Mouse (Mus musculus) midbrain, embryonic 15.5 days (tissue): Measurements from ENCODE around the gene Ufsp2. TPM values are rescaled to one million over a fixed set of nuclear protein-coding genes. Genes with fewer than 3 reads are reported as not detected.

Source experiments
- ATAC-seq: fragments of 200-750 bp; cut with Nextera tagmentation; replicated peaks from 2 replicates; pipeline ENCODE4 v1.8.0; 2017; ENCODE audit warnings: moderate TSS enrichment
- H3K27ac ChIP-seq: fragments of 300-500 bp; sonication (generic); 2 replicates; pipeline ENCODE4 v1.5.1; 2015; ENCODE audit warnings: mild to moderate bottlenecking, inconsistent platforms
- H3K27me3 ChIP-seq: fragments of 300-500 bp; sonication (generic); replicated peaks from 2 replicates; pipeline ENCODE4 v1.6.1; 2015; ENCODE audit warnings: inconsistent platforms
- H3K36me3 ChIP-seq: fragments of 300-500 bp; sonication (generic); replicated peaks from 2 replicates; pipeline ENCODE4 v1.6.1; 2015; ENCODE audit warnings: inconsistent platforms
- H3K4me1 ChIP-seq: fragments of 300-500 bp; sonication (generic); 2 replicates; pipeline ENCODE4 v1.6.1; 2015; ENCODE audit warnings: inconsistent platforms
- H3K4me2 ChIP-seq: fragments of 300-500 bp; sonication (generic); 2 replicates; pipeline ENCODE4 v1.6.1; 2015; ENCODE audit warnings: inconsistent platforms, mild to moderate bottlenecking, moderate library complexity
- H3K4me3 ChIP-seq: fragments of 300-500 bp; sonication (generic); 2 replicates; pipeline ENCODE4 v1.5.1; 2015; ENCODE audit warnings: mild to moderate bottlenecking, inconsistent platforms
- H3K9ac ChIP-seq: fragments of 300-500 bp; sonication (generic); 2 replicates; pipeline ENCODE4 v1.6.1; 2015; ENCODE audit warnings: mild to moderate bottlenecking, inconsistent platforms
- H3K9me3 ChIP-seq: fragments of 300-500 bp; sonication (generic); 2 replicates; pipeline ENCODE4 v1.6.1; 2016; ENCODE audit warnings: inconsistent platforms
- WGBS: fragments of 180-500 bp; shearing (Covaris S2); methylation state at CpG from one replicate; pipeline ENCODE4 v1.1.7; 2015; ENCODE audit warnings: mixed read lengths; 5-methylcytosine and 5-hydroxymethylcytosine counted together
- polyA plus RNA-seq: library from polyadenylated mRNA; unstranded; fragments of >200 nt; fragmentation: Nextera tagmentation; extraction: Ambion mirVana; gene quantifications from 2 replicates; pipeline ENCODE4 v1.2.1, GENCODE M21; 2015

The Ufsp2 gene
- polyA plus RNA-seq, 1 experiment from 2014 or later: 64.0 TPM

DNA sequence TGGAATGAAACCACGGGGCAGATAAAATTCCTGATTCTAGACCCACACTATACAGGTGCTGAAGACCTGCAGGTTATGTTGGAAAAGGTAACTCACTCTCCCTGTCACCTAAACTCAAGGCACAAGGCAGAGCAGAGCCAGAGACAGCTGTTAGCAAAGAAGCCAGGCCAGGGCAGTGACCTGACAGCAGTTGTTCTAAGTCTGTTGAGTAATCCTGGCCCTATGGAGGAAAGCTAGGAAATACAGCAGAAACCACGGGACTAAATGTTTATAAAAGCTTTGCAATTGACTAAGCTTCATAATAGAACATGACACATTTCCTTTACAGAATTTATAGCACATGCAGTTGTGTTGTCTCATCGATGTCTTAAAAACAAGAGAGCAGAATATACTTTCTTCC is 20.2 kb downstream of the Ufsp2 start:
- Histone ChIP-seq H3K27ac (no peak overlapping the region), H3K9me3 (no peaks in the 10 kb centered on the region), H3K36me3 (peaks cover 23% of the 10 kb centered on the region), H3K4me3 (no peak overlapping the region), H3K27me3 (no peaks in the 10 kb centered on the region), H3K4me2 (no peak overlapping the region), H3K4me1 (peaks cover 18% of the 10 kb centered on the region), H3K9ac (no peak overlapping the region)
- 92% methylated on average over 3 of the region's 3 CpGs for WGBS
- no peak for ATAC-seq

DNA sequence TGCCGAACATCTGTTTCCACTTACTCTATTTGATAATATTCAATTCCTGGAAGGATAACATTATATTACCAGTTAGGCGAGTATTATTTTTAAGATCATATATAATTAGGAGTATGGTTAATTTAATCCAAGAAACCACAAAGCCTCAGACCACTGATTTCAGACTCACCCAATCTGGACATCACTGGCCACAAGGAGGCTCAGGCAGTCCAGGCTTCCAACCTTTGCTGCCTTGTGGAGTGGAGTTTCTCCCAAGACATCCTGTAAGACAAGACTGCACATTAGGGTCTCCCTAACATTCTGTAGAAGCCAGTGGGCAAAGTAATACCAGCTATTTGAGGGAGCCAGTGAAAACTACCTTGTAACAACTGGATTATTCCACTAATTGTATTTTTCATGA is 22.9 kb downstream of the Ufsp2 start:
- Histone ChIP-seq H3K4me3 (no peak overlapping the region), H3K9ac (no peak overlapping the region), H3K27me3 (no peaks in the 10 kb centered on the region), H3K36me3 (peaks cover 23% of the 10 kb centered on the region), H3K4me2 (peak overlapping the region; percentile 67), H3K27ac (no peak overlapping the region), H3K9me3 (no peaks in the 10 kb centered on the region), H3K4me1 (peaks cover 22% of the 10 kb centered on the region)
- WGBS: 91% methylated on average over 2 of the region's 2 CpGs
- ATAC-seq: no peak

DNA sequence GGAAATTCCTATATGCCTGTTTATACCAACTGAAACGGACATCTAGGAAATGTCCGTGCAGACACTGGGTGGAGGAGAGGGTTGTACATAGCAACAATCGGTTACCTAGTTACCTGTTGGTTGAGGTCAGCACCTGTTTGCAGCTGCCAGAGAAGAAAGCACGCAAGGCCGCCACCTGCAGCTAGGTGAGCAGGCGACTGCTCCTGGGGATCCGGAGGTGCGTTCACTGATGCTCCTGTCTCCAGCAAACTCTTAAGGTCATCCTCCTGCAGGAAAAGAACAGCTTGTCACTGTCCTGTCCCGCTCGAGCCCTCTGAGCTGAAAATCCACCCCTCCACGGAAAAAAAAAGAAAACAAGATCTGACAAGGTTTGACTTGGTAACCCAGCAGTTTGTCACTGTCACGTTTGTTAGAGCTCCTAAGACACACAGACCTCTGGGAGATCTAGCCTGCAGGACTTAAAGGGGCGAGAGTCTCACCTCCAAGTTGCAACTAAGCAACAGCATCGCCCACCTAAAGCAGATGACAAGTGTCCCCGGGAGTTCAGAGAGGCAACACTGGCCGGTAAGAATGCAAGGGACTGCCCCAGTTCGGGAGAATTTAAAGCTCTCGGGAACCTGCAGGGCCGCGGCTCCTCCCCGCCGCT is 23.9 kb downstream of the Ufsp2 start, which contains the start of gene Lrp2bp:
Gene Lrp2bp (plus strand): TSS at position 166 of the 646 bp plus-strand sequence.
- Histone ChIP-seq H3K27ac (peak within 1 kb of the TSS; percentile 99), H3K4me1 (peaks cover 22% of the 10 kb centered on the region), H3K27me3 (no peaks in the 10 kb centered on the region), H3K9ac (peak within 1 kb of the TSS; percentile 66), H3K9me3 (no peaks in the 10 kb centered on the region), H3K4me2 (peak within 1 kb of the TSS; percentile 67), H3K36me3 (peaks cover 19% of the 10 kb centered on the region; the same call in 1 of the 2 replicates), H3K4me3 (peak within 1 kb of the TSS; percentile 52)
- WGBS: 1% methylated on average over 22 of the region's 22 CpGs
- ATAC-seq: peak; percentile 27

DNA sequence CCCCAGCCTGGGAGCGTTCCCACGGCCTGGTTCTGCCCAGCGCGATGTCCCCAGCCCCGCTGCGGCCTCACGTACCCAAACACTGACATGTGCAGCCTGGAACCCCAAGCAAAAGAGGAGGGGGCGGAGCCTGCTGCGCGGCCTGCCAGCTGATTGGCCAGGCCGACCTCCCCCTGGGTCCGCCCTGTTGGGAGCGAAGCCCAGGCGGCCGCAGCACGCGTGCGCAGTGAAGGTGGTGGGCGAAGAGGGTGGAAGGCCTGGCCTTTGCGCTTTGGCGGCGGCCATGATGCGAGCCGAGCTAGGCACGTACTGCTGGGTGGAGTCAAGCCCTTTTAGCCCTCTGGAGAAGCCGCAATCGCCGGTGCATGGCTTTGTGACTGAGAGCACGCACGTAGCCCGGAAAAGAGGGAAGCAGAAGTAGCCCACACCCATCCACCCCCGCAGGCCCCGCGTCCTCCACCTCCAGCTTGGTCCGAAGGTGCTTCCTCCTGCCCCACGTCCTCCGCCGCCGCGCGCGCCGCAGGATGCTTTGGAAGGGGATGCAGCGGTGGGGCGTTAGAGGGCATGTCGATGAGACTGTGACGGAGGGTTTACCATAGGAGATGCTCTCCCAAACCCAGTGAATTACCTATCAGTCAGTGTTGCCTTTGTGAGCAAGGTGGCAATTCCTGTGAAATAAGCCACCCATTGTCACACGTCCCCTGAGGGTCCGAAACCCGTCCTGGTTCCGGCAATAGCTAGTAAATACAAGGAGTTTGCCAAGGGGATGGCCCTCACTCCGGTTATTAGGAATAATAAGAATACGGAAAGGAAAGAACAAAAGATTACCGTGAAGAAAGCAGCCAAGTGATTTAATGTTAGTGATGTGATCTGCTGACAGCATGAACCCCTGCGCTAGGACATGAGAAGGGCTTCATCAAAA is 24.7 kb downstream of the Ufsp2 start:
- Histone ChIP-seq H3K36me3 (peaks cover 19% of the 10 kb centered on the region; the same call in 1 of the 2 replicates), H3K4me1 (peaks cover 22% of the 10 kb centered on the region), H3K9ac (peak overlapping the region; percentile 66), H3K27me3 (no peaks in the 10 kb centered on the region), H3K9me3 (no peaks in the 10 kb centered on the region), H3K4me3 (peak overlapping the region; percentile 52), H3K4me2 (peak overlapping the region; percentile 67), H3K27ac (peak overlapping the region; percentile 99)
- WGBS: 3% methylated on average over 55 of the region's 55 CpGs
- ATAC-seq: peak; percentile 99

DNA sequence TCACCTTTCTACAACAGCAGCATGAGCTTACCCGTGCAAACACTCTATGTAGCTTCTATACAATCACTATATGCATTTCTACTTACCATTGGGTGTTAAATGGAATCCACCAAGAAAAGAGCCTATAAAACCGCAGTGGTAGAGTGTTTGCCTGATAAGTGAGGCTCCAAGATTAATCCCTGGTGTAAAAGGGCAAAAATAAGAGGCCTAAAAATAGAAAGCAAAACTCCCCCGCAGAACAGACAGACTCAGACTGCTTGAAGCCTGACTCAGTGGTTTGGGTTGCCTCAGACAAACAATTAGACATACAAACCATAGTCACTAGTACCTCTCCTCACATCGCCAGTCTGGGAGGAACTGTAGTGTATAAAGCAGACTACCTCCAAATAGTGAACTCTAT is 30.3 kb downstream of the Ufsp2 start, which contains the start of gene Ankrd37:
Gene Ankrd37 (minus strand): TSS at position 112 of the 400 bp plus-strand sequence.
- H3K36me3 ChIP-seq: no peaks in the 10 kb centered on the region
- H3K27ac ChIP-seq: no peak within 1 kb of the TSS
- peaks cover 5% of the 10 kb centered on the region for H3K4me1 ChIP-seq
- ATAC-seq: no peak
- H3K4me3 ChIP-seq: no peak within 1 kb of the TSS
- H3K9me3 ChIP-seq: no peaks in the 10 kb centered on the region
- WGBS: 76% methylated on average over 4 of the region's 4 CpGs
- H3K9ac ChIP-seq: no peak within 1 kb of the TSS
- H3K27me3 ChIP-seq: no peaks in the 10 kb centered on the region
- no peak within 1 kb of the TSS for H3K4me2 ChIP-seq

DNA sequence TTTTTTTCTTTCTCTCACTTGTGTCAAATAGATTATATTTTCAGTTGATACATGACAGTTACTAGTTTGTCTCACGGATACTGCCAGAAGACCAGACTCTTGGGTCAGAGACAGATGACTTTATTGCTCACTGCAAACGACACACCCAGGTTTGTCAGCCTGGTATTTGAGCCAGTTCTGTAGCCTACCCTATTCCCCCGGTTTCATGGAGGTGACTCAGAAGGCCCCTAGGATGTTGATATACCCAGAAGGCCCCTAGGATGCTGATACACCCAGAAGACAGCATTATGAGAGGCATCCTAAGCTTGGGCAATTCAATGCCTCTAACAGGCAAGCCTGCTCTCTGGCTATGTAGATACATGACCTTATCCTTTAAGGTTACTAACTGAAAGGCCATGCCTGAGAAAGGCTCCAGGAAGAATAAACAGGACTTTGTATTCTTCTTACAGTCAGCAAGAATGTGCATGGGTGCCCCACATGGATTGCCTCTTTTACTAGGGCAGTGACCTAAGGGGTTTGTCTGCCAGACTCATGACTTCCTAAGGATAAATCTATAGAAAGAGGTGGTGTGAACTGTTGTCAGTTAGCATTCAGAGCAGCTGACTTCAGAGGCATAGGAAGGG is 31.8 kb downstream of the Ufsp2 start:
- no peak overlapping the region for H3K4me3 ChIP-seq
- 86% methylated on average over 3 of the region's 3 CpGs for whole genome bisulfite sequencing
- ATAC-seq: no peak
- H3K9me3 ChIP-seq: no peaks in the 10 kb centered on the region
- no peak overlapping the region for H3K4me2 ChIP-seq
- H3K4me1 ChIP-seq: peaks cover 11% of the 10 kb centered on the region
- H3K27me3 ChIP-seq: no peaks in the 10 kb centered on the region
- H3K27ac ChIP-seq: no peak overlapping the region
- H3K9ac ChIP-seq: no peak overlapping the region
- no peaks in the 10 kb centered on the region for H3K36me3 ChIP-seq

DNA sequence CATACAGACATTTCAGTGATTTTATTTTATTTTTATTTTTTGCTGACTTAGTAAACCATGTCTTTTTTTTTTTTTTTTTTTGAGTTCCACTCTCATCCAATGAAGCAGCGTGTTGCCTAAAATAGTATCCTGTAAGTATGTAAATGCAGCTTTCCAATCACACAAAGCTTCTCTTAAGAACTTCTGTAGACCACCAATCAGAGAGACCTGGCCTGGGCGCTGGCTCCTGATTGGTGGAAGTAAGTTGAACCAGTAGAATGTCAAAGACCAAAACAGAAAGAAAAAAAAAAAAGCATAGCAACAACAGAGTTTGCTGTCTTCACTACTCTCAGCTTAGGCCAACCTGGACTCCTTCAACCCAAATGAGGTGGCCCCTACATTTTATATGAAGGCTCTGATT is 35.0 kb downstream of the Ufsp2 start:
- H3K4me3 ChIP-seq: 0 out of 2 replicates have a peak overlapping the region, but pooled peaks have one; percentile 6
- WGBS: 45% methylated on average over 2 of the region's 2 CpGs
- H3K9ac ChIP-seq: no peak overlapping the region
- H3K4me1 ChIP-seq: peaks cover 11% of the 10 kb centered on the region
- no peaks in the 10 kb centered on the region for H3K9me3 ChIP-seq
- ATAC-seq: 0 out of 2 replicates have a peak, but pooled peaks have one; percentile 33
- H3K27ac ChIP-seq: no peak overlapping the region
- H3K4me2 ChIP-seq: peak overlapping the region; percentile 42
- no peaks in the 10 kb centered on the region for H3K27me3 ChIP-seq
- H3K36me3 ChIP-seq: no peaks in the 10 kb centered on the region

DNA sequence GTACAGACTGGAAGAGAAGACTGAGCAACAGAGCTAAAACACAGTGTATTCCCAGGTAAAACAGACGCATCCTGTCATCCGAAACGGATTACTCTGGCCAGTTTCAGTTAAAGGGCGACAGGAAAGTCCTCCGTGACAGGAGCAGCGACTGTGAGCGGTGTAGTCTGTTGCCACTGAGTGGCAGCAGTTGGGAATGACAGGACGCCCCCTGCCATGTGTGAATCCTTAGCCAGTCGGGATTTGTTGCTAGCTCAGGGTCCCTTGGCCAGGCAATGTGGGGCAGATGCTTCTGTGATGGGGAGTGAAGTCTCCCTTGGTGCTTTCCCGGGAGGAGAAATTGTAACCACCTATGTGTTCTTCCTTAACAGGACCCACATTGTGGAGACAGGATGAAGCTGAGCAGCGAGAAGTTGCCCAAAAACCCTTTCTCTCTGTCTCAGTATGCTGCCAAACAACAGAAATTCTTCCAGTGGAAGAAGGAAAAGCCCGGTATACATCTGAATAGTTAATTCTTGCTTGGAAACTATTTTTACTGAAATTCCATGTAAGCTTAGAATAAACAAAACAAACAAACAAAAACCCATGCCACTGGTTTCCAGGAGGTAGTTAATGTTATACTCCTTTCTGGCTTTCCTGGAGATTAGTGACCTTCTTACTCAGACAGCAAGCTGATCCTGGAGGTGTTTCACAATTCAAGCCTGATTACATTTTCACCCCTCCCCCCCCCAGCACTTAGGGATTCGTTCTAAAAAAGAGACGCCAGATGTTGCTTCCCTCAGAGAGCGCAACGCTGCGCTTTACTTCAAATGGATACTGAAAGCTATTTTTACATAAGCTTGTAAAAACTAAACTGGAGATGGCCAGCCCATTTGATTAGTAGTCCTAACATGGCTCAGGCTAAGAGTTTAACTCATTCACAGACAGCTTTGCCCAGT is 35.7 kb downstream of the Ufsp2 start:
- ATAC-seq: peak; percentile 66; the same call in 1 of the 2 replicates
- Histone ChIP-seq H3K9me3 (no peaks in the 10 kb centered on the region), H3K4me2 (peak overlapping the region; percentile 42), H3K9ac (no peak overlapping the region), H3K4me3 (0 out of 2 replicates have a peak overlapping the region, but pooled peaks have one; percentile 6), H3K27ac (no peak overlapping the region), H3K27me3 (no peaks in the 10 kb centered on the region), H3K4me1 (peaks cover 11% of the 10 kb centered on the region), H3K36me3 (no peaks in the 10 kb centered on the region)
- 10% methylated on average over 17 of the region's 17 CpGs for WGBS

DNA sequence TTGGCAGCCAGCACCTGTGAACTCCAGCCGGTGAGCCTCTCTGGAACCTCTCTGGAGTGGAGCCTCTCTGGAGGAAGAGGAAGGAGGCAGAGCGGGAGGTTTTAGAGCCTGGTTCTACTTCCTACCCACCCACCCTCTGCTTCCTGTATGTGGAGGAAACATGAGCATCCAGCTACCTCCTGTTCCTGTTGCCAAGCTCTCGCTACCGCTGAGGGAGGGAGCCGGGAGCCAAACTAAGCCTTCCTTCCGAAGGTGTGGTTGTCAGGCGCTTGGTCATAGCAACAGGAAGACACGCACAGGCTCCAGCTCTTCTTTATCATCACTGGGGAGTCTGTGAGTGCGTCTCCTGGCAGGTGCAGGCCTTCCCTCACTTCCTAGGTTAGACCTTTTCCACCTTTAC is 46.9 kb downstream of the Ufsp2 start:
- Histone ChIP-seq H3K9me3 (no peaks in the 10 kb centered on the region), H3K4me3 (no peak overlapping the region), H3K36me3 (no peaks in the 10 kb centered on the region), H3K4me1 (no peaks in the 10 kb centered on the region), H3K4me2 (no peak overlapping the region), H3K27me3 (no peaks in the 10 kb centered on the region), H3K27ac (no peak overlapping the region), H3K9ac (no peak overlapping the region)
- 88% methylated on average over 9 of the region's 9 CpGs for WGBS
- no peak for ATAC-seq

DNA sequence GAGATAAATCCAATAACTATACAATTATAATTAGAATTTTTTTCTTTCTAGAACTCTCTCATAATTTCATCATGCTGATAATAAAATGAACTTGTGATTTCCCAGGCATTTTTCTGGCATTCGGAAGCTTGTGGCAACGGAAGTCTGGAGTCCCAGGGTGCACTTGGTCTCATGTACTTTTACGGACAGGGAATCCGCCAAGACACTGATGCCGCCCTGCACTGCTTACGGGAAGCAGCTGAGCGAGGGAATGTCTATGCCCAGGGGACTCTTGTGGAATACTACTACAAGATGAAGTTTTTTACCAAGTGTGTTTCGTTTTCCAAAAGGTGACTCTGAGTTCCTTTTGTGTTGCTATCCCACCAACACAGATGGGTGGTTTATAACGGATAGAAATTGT is 47.4 kb downstream of the Ufsp2 start:
- Histone ChIP-seq H3K9ac (no peak overlapping the region), H3K27ac (no peak overlapping the region), H3K27me3 (no peaks in the 10 kb centered on the region), H3K4me2 (no peak overlapping the region), H3K36me3 (no peaks in the 10 kb centered on the region), H3K4me1 (no peaks in the 10 kb centered on the region), H3K9me3 (no peaks in the 10 kb centered on the region), H3K4me3 (no peak overlapping the region)
- 95% methylated on average over 9 of the region's 9 CpGs for WGBS
- no peak for ATAC-seq

DNA sequence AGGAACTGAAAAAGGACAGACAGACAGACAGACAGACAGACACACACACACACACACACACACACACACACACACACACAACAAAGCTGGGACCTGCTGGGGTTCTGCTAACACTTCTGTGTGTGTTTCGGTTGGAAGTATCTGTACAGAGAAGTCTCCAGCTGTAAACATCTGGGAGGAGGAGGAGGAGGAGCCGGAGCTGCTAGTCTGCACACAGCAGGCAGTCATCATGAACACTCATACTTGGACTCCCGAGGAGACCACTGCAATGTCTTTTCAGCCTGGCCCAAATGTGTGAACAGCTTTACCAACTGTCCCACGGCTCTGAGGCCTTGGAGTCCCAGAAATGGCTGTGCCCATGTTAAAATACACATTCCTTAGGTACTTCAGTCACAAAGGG is 49.1 kb downstream of the Ufsp2 start:
- WGBS: 68% methylated on average over 4 of the region's 4 CpGs
- Histone ChIP-seq H3K4me2 (no peak overlapping the region), H3K36me3 (no peaks in the 10 kb centered on the region), H3K9ac (no peak overlapping the region), H3K4me1 (no peaks in the 10 kb centered on the region), H3K27ac (no peak overlapping the region), H3K27me3 (no peaks in the 10 kb centered on the region), H3K9me3 (no peaks in the 10 kb centered on the region), H3K4me3 (no peak overlapping the region)
- ATAC-seq: no peak
